Mouse (Mus musculus): ENCODE results near the gene Prrt3. TPM values are rescaled to one million over a fixed set of nuclear protein-coding genes. Genes with fewer than 3 reads are reported as not detected.

Prrt3 gene
- not detected for polyA plus RNA-seq (2014; fragmentation: Illumina TruSeq; extraction: RNeasy Lipid Tissue Mini Kit (QIAGEN cat#74804); ENCODE audit: low read depth, low replicate concordance)

DNA sequence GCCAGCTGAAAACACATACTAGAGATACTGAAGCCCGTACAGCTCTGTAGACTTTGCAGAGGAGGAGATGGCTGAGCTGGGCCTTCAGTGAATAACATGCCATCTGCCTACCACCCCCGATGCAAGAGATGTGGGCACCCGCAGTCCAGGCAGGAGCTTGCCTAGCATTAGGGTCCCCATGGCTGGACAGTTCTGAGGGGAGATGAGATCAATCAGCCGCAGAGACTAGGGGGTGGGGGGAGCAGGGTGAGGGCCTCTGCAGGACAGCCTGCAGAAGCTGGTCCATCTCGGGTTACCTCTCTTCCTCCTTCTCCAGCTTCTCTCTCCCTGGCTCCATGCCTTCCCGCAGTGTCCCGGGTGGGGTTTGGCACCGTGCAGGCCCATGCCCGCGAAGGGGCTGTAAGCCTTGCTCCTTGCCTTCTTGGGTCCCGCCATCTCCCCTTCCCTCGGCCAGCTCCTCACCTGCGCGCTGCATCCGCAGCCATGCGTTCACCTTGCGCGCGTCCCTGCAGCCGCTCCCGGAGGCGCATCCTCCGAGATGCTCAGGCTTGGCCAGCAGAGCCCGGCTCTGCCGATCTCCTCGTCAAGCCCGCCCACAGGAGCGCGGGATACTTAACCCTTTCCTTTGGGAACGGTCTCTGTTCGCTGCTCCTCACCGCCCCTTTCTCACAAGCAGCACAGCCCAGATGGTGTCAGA is at the start of gene Prrt3:
Gene Prrt3, minus strand, starts transcription at position 544 of the 697 bp plus-strand sequence.

GRCm38 (mm10) chr6:113530932-113531839 is 29.5 kb upstream of the Prrt3 start, which contains the start of the genes Emc3 and Fancd2:
TSS of gene Emc3 (minus strand) at chr6:113531652.
TSS of gene Fancd2 (plus strand) at chr6:113531682.

GRCm38 (mm10) chr6:113483100-113483615 is 18.6 kb downstream of the Prrt3 start, which contains the start of gene Creld1:
TSS of gene Creld1 (plus strand) at chr6:113483297.

GRCm38 (mm10) chr6:113471297-113471936 is 30.3 kb downstream of the Prrt3 start, which contains the start of gene Il17rc:
TSS of gene Il17rc (plus strand) at chr6:113471427.

GRCm38 (mm10) chr6:113457952-113458534 is 43.7 kb downstream of the Prrt3 start, which contains the start of gene Il17re:
TSS of gene Il17re (plus strand) at chr6:113458484.

Other genes starting within 250 kb of the Prrt3 start
- not detected for gene Cpne9, start 219.6 kb downstream of the Prrt3 start, polyA plus RNA-seq (2014; fragmentation: Illumina TruSeq; extraction: RNeasy Lipid Tissue Mini Kit (QIAGEN cat#74804); ENCODE audit: low read depth, low replicate concordance)
- gene Brpf1, start 194.8 kb downstream of the Prrt3 start, polyA plus RNA-seq (2014; fragmentation: Illumina TruSeq; extraction: RNeasy Lipid Tissue Mini Kit (QIAGEN cat#74804); ENCODE audit: low read depth, low replicate concordance) = 21.9 TPM
- 13.8 TPM for gene Ogg1, start 175.0 kb downstream of the Prrt3 start, polyA plus RNA-seq (2014; fragmentation: Illumina TruSeq; extraction: RNeasy Lipid Tissue Mini Kit (QIAGEN cat#74804); ENCODE audit: low read depth, low replicate concordance)
- gene Camk1, start 157.9 kb downstream of the Prrt3 start, polyA plus RNA-seq (2014; fragmentation: Illumina TruSeq; extraction: RNeasy Lipid Tissue Mini Kit (QIAGEN cat#74804); ENCODE audit: low read depth, low replicate concordance) = 62.0 TPM
- gene Tada3, start 124.0 kb downstream of the Prrt3 start, polyA plus RNA-seq (2014; fragmentation: Illumina TruSeq; extraction: RNeasy Lipid Tissue Mini Kit (QIAGEN cat#74804); ENCODE audit: low read depth, low replicate concordance) = 31.6 TPM
- gene Arpc4, start 123.8 kb downstream of the Prrt3 start, polyA plus RNA-seq (2014; fragmentation: Illumina TruSeq; extraction: RNeasy Lipid Tissue Mini Kit (QIAGEN cat#74804); ENCODE audit: low read depth, low replicate concordance) = 109 TPM
- gene Ttll3, start 112.7 kb downstream of the Prrt3 start, polyA plus RNA-seq (2014; fragmentation: Illumina TruSeq; extraction: RNeasy Lipid Tissue Mini Kit (QIAGEN cat#74804); ENCODE audit: low read depth, low replicate concordance) = 8.6 TPM
- gene Rpusd3, start 82.6 kb downstream of the Prrt3 start, polyA plus RNA-seq (2014; fragmentation: Illumina TruSeq; extraction: RNeasy Lipid Tissue Mini Kit (QIAGEN cat#74804); ENCODE audit: low read depth, low replicate concordance) = 27.3 TPM
- gene Cidec, start 66.2 kb downstream of the Prrt3 start, polyA plus RNA-seq (2014; fragmentation: Illumina TruSeq; extraction: RNeasy Lipid Tissue Mini Kit (QIAGEN cat#74804); ENCODE audit: low read depth, low replicate concordance) = 1,142 TPM
- 50.6 TPM for gene Jagn1, start 59.4 kb downstream of the Prrt3 start, polyA plus RNA-seq (2014; fragmentation: Illumina TruSeq; extraction: RNeasy Lipid Tissue Mini Kit (QIAGEN cat#74804); ENCODE audit: low read depth, low replicate concordance)
- gene Il17re, start 43.4 kb downstream of the Prrt3 start, polyA plus RNA-seq (2014; fragmentation: Illumina TruSeq; extraction: RNeasy Lipid Tissue Mini Kit (QIAGEN cat#74804); ENCODE audit: low read depth, low replicate concordance) = 10.4 TPM
- gene Il17rc, start 30.5 kb downstream of the Prrt3 start, polyA plus RNA-seq (2014; fragmentation: Illumina TruSeq; extraction: RNeasy Lipid Tissue Mini Kit (QIAGEN cat#74804); ENCODE audit: low read depth, low replicate concordance) = 22.4 TPM
- 41.7 TPM for gene Creld1, start 18.6 kb downstream of the Prrt3 start, polyA plus RNA-seq (2014; fragmentation: Illumina TruSeq; extraction: RNeasy Lipid Tissue Mini Kit (QIAGEN cat#74804); ENCODE audit: low read depth, low replicate concordance)
- gene Emc3, start 29.7 kb upstream of the Prrt3 start, polyA plus RNA-seq (2014; fragmentation: Illumina TruSeq; extraction: RNeasy Lipid Tissue Mini Kit (QIAGEN cat#74804); ENCODE audit: low read depth, low replicate concordance) = 68.1 TPM
- 1.2 TPM for gene Fancd2, start 29.8 kb upstream of the Prrt3 start, polyA plus RNA-seq (2014; fragmentation: Illumina TruSeq; extraction: RNeasy Lipid Tissue Mini Kit (QIAGEN cat#74804); ENCODE audit: low read depth, low replicate concordance)
- gene Fancd2os, start 98.8 kb upstream of the Prrt3 start, polyA plus RNA-seq (2014; fragmentation: Illumina TruSeq; extraction: RNeasy Lipid Tissue Mini Kit (QIAGEN cat#74804); ENCODE audit: low read depth, low replicate concordance) = 1.1 TPM
- gene Brk1, start 102.8 kb upstream of the Prrt3 start, polyA plus RNA-seq (2014; fragmentation: Illumina TruSeq; extraction: RNeasy Lipid Tissue Mini Kit (QIAGEN cat#74804); ENCODE audit: low read depth, low replicate concordance) = 147 TPM
- 27.4 TPM for gene Vhl, start 122.0 kb upstream of the Prrt3 start, polyA plus RNA-seq (2014; fragmentation: Illumina TruSeq; extraction: RNeasy Lipid Tissue Mini Kit (QIAGEN cat#74804); ENCODE audit: low read depth, low replicate concordance)
- gene Irak2, start 136.5 kb upstream of the Prrt3 start, polyA plus RNA-seq (2014; fragmentation: Illumina TruSeq; extraction: RNeasy Lipid Tissue Mini Kit (QIAGEN cat#74804); ENCODE audit: low read depth, low replicate concordance) = 39.1 TPM
- 28.8 TPM for gene Tatdn2, start 195.1 kb upstream of the Prrt3 start, polyA plus RNA-seq (2014; fragmentation: Illumina TruSeq; extraction: RNeasy Lipid Tissue Mini Kit (QIAGEN cat#74804); ENCODE audit: low read depth, low replicate concordance)
- gene Ghrl, start 217.9 kb upstream of the Prrt3 start, polyA plus RNA-seq (2014; fragmentation: Illumina TruSeq; extraction: RNeasy Lipid Tissue Mini Kit (QIAGEN cat#74804); ENCODE audit: low read depth, low replicate concordance) = not detected
- gene Sec13, start 238.8 kb upstream of the Prrt3 start, polyA plus RNA-seq (2014; fragmentation: Illumina TruSeq; extraction: RNeasy Lipid Tissue Mini Kit (QIAGEN cat#74804); ENCODE audit: low read depth, low replicate concordance) = 130 TPM